20 mouse cellular contexts compared by ENCODE assay signal in genomic region chr11:53908686-53909085, GRCm38 (mm10). TPM values are rescaled to one million over a fixed set of nuclear protein-coding genes. Genes with fewer than 3 reads are reported as not detected.
A peak's percentile ranks its signal among the peaks of the same experiment; 100 is the strongest.
DNase-seq lines count a peak whose midpoint lies in the region; ATAC-seq and TF ChIP-seq lines count a peak whose summit lies in the region.
"Had no signal": no experiment of that assay in that cellular context is flagged by ENCODE, and none has a peak within 500 bp of the region (broad histone marks: within the 10 kb centered on the region; RNA-seq: fewer than 3 reads in every experiment).

No protein-coding gene starts in this region.

- TF ChIP-seq EP300 in liver, postnatal 0 days (IDR thresholded peaks at IDR 0.05; ENCODE audit: low read depth) = no peak

- no peaks in the 10 kb centered on the region for H3K36me3 ChIP-seq in liver, postnatal 0 days (replicated peaks; ENCODE audit: insufficient read depth, low read length)
- no peaks in the 10 kb centered on the region for H3K36me3 ChIP-seq in intestine, embryonic 16.5 days (ENCODE audit: control insufficient read depth, insufficient read depth, low read length)
- H3K36me3 ChIP-seq in small intestine, adult 2 months (ENCODE audit: control insufficient read depth, insufficient read depth, low read length) = no peaks in the 10 kb centered on the region
- no peaks in the 10 kb centered on the region for H3K36me3 ChIP-seq in hindbrain, postnatal 0 days (ENCODE audit: insufficient read depth, low read length)
- H3K36me3 ChIP-seq in hindbrain, embryonic 13.5 days = no peaks in the 10 kb centered on the region
- H3K36me3 ChIP-seq: embryonic facial prominence, embryonic 10.5 days; embryonic facial prominence, embryonic 12.5 days; forebrain, embryonic 15.5 days had no signal

- H3K27ac ChIP-seq in liver, postnatal 0 days (ENCODE audit: low read depth) = peak overlapping the region; percentile 36; the same call in 1 of the 2 replicates
- peak overlapping the region; percentile 43; the same call in 1 of the 2 replicates for H3K27ac ChIP-seq in intestine, embryonic 16.5 days (ENCODE audit: low read length)
- peak overlapping the region; percentile 89 for H3K27ac ChIP-seq in small intestine, adult 2 months (ENCODE audit: insufficient read depth, low read depth, low read length)
- no peak overlapping the region for H3K27ac ChIP-seq in hindbrain, postnatal 0 days
- no peak overlapping the region for H3K27ac ChIP-seq in hindbrain, embryonic 13.5 days
- H3K27ac ChIP-seq: embryonic facial prominence, embryonic 10.5 days; embryonic facial prominence, embryonic 12.5 days; forebrain, embryonic 13.5 days; forebrain, embryonic 15.5 days had no signal

- no peaks in the 10 kb centered on the region for H3K27me3 ChIP-seq in liver, postnatal 0 days (ENCODE audit: insufficient read depth, low read length)
- H3K27me3 ChIP-seq in intestine, embryonic 16.5 days (replicated peaks; ENCODE audit: control insufficient read depth, insufficient read depth, low read length) = no peaks in the 10 kb centered on the region
- no peaks in the 10 kb centered on the region for H3K27me3 ChIP-seq in small intestine, adult 2 months (ENCODE audit: control insufficient read depth, insufficient read depth, low read length)
- H3K27me3 ChIP-seq in hindbrain, postnatal 0 days (ENCODE audit: insufficient read depth, low read length) = no peaks in the 10 kb centered on the region
- H3K27me3 ChIP-seq in hindbrain, embryonic 13.5 days = no peaks in the 10 kb centered on the region
- H3K27me3 ChIP-seq: embryonic facial prominence, embryonic 12.5 days; forebrain, embryonic 13.5 days; forebrain, embryonic 15.5 days had no signal

- no peak for TF ChIP-seq CTCF in liver, postnatal 0 days (IDR thresholded peaks at IDR 0.05; ENCODE audit: low read depth)
- no peak for TF ChIP-seq CTCF in small intestine, adult 2 months (IDR thresholded peaks at IDR 0.05; ENCODE audit: extremely low read depth, insufficient read length, insufficient replicate concordance, low read depth, low read length)
- TF ChIP-seq CTCF in hindbrain, postnatal 0 days (IDR thresholded peaks at IDR 0.05; ENCODE audit: low read depth) = no peak

- no peak overlapping the region for H3K4me3 ChIP-seq in liver, postnatal 0 days (ENCODE audit: low read depth, low read length)
- no peak overlapping the region for H3K4me3 ChIP-seq in intestine, embryonic 16.5 days (ENCODE audit: low read length)
- H3K4me3 ChIP-seq in small intestine, adult 2 months (ENCODE audit: low read depth, low read length) = no peak overlapping the region
- H3K4me3 ChIP-seq in hindbrain, postnatal 0 days (ENCODE audit: low read length) = no peak overlapping the region
- no peak overlapping the region for H3K4me3 ChIP-seq in hindbrain, embryonic 13.5 days
- H3K4me3 ChIP-seq: embryonic facial prominence, embryonic 10.5 days; embryonic facial prominence, embryonic 12.5 days; forebrain, embryonic 13.5 days; forebrain, embryonic 15.5 days had no signal

- H3K9ac ChIP-seq in liver, postnatal 0 days (replicated peaks) = no peak overlapping the region
- no peak overlapping the region for H3K9ac ChIP-seq in intestine, embryonic 16.5 days (ENCODE audit: low read depth, low read length)
- no peak overlapping the region for H3K9ac ChIP-seq in hindbrain, postnatal 0 days (replicated peaks; ENCODE audit: low read length)
- no peak overlapping the region for H3K9ac ChIP-seq in hindbrain, embryonic 13.5 days
- H3K9ac ChIP-seq: embryonic facial prominence, embryonic 12.5 days; forebrain, embryonic 13.5 days; forebrain, embryonic 15.5 days had no signal

- no peak overlapping the region for H3K4me2 ChIP-seq in liver, postnatal 0 days (ENCODE audit: low read depth, low read length)
- H3K4me2 ChIP-seq in intestine, embryonic 16.5 days (ENCODE audit: low read depth, low read length) = no peak overlapping the region
- H3K4me2 ChIP-seq in hindbrain, postnatal 0 days (ENCODE audit: low read depth, low read length) = no peak overlapping the region
- H3K4me2 ChIP-seq in hindbrain, embryonic 13.5 days = no peak overlapping the region
- H3K4me2 ChIP-seq: embryonic facial prominence, embryonic 12.5 days; forebrain, embryonic 13.5 days; forebrain, embryonic 15.5 days had no signal

- peak; percentile 34 for ATAC-seq in liver, postnatal 0 days
- peak; percentile 57 for ATAC-seq in intestine, embryonic 16.5 days
- ATAC-seq in hindbrain, postnatal 0 days = no peak
- no peak for ATAC-seq in hindbrain, embryonic 13.5 days (ENCODE audit: low FRiP score)
- ATAC-seq: forebrain, embryonic 13.5 days; forebrain, embryonic 15.5 days had no signal

- whole genome bisulfite sequencing in liver, postnatal 0 days (ENCODE audit: insufficient replicate concordance) = 67% methylated on average over 8 of the region's 8 CpGs
- 71% methylated on average over 8 of the region's 8 CpGs for WGBS in intestine, embryonic 16.5 days
- 33% methylated on average over 8 of the region's 8 CpGs for WGBS in small intestine, adult 2 months
- whole genome bisulfite sequencing in hindbrain, postnatal 0 days = 91% methylated on average over 8 of the region's 8 CpGs
- WGBS in hindbrain, embryonic 13.5 days = 93% methylated on average over 8 of the region's 8 CpGs

- DNase-seq in liver, postnatal 0 days = no peak
- DNase-seq in liver = no peak
- DNase-seq in hindbrain, postnatal 0 days (ENCODE audit: low spot score) = no peak
- DNase-seq: adrenal gland, adult 2 months; adrenal gland, postnatal 10 days; adrenal gland, postnatal 25 days; cerebellum, adult 11-12 months; cerebellum, adult 2 months; cerebellum, adult 9-10 months; cerebellum, postnatal 10 days; cerebellum, postnatal 25 days had no signal

- no peaks in the 10 kb centered on the region for H3K9me3 ChIP-seq in liver, postnatal 0 days (ENCODE audit: low read length)
- no peaks in the 10 kb centered on the region for H3K9me3 ChIP-seq in intestine, embryonic 16.5 days (ENCODE audit: control insufficient read depth, low read length)
- H3K9me3 ChIP-seq in hindbrain, postnatal 0 days (ENCODE audit: low read length) = no peaks in the 10 kb centered on the region
- no peaks in the 10 kb centered on the region for H3K9me3 ChIP-seq in hindbrain, embryonic 13.5 days
- H3K9me3 ChIP-seq: embryonic facial prominence, embryonic 10.5 days; embryonic facial prominence, embryonic 12.5 days; forebrain, embryonic 13.5 days; forebrain, embryonic 15.5 days had no signal

- TF ChIP-seq POLR2A in small intestine, adult 2 months (IDR thresholded peaks at IDR 0.05; ENCODE audit: low read depth, low read length) = no peak

- H3K4me1 ChIP-seq in liver, postnatal 0 days (ENCODE audit: insufficient read depth) = peaks cover 3% of the 10 kb centered on the region; the same call in 1 of the 2 replicates
- H3K4me1 ChIP-seq in intestine, embryonic 16.5 days (ENCODE audit: control insufficient read depth, insufficient read depth, low read length) = peaks cover 13% of the 10 kb centered on the region
- H3K4me1 ChIP-seq in small intestine, adult 2 months (ENCODE audit: control insufficient read depth, insufficient read depth, insufficient read length, low read length) = peaks cover 32% of the 10 kb centered on the region
- no peaks in the 10 kb centered on the region for H3K4me1 ChIP-seq in hindbrain, postnatal 0 days (ENCODE audit: insufficient read depth, low read length)
- H3K4me1 ChIP-seq in hindbrain, embryonic 13.5 days (replicated peaks) = no peaks in the 10 kb centered on the region
- H3K4me1 ChIP-seq: forebrain, embryonic 13.5 days; forebrain, embryonic 15.5 days had no signal

RNA-seq across cellular contexts. Expression of gene Slc22a5, which starts 17.2 kb away (rescaled TPM):
- polyA plus RNA-seq in liver, postnatal 0 days (2015; fragmentation: Nextera tagmentation; extraction: Ambion mirVana) = 6.8 and 7.2 TPM in 2 replicates
- polyA plus RNA-seq in intestine, embryonic 16.5 days (2015; fragmentation: Nextera tagmentation; extraction: Ambion mirVana) = 13.7 and 18.1 TPM in 2 replicates
- polyA plus RNA-seq in small intestine, adult 2 months (2012; rRNA removed) = 22.1 and 44.2 TPM in 2 replicates
- 10.3 and 19.1 TPM in 2 replicates for total RNA-seq in hindbrain, postnatal 0 days (2014; rRNA removed)
- polyA plus RNA-seq in hindbrain, postnatal 0 days (2015; fragmentation: Nextera tagmentation; extraction: Ambion mirVana) = 12.4 and 12.6 TPM in 2 replicates
- 8.1 and 10.8 TPM in 2 replicates for polyA plus RNA-seq in hindbrain, embryonic 13.5 days (2015; fragmentation: Nextera tagmentation; extraction: Ambion mirVana)

RNA-seq across cellular contexts. Expression of gene Gm12216, which starts 49.6 kb away (rescaled TPM):
- polyA plus RNA-seq in liver, postnatal 0 days (2015; fragmentation: Nextera tagmentation; extraction: Ambion mirVana) = 1.1 and 1.5 TPM in 2 replicates
- polyA plus RNA-seq in intestine, embryonic 16.5 days (2015; fragmentation: Nextera tagmentation; extraction: Ambion mirVana) = 1.7 and 2.4 TPM in 2 replicates
- 5.8 and 12.4 TPM in 2 replicates for polyA plus RNA-seq in small intestine, adult 2 months (2012; rRNA removed)
- total RNA-seq in hindbrain, postnatal 0 days (2014; rRNA removed) = not detected in 2 replicates
- polyA plus RNA-seq in hindbrain, postnatal 0 days (2015; fragmentation: Nextera tagmentation; extraction: Ambion mirVana) = 1.2 and 1.9 TPM in 2 replicates
- polyA plus RNA-seq in hindbrain, embryonic 13.5 days (2015; fragmentation: Nextera tagmentation; extraction: Ambion mirVana) = 0.31 and 0.69 TPM in 2 replicates
- total RNA-seq: MEL had no signal
- polyA plus RNA-seq: embryonic facial prominence, embryonic 10.5 days; forebrain, embryonic 11.5 days; forebrain, embryonic 15.5 days had no signal

Comparison
In these comparisons a context has a peak if more than half of its experiments do, and no peak if none do; other contexts are left out.
1. ATAC-seq: peak in liver, postnatal 0 days (single experiment) and intestine, embryonic 16.5 days (single experiment); none in hindbrain, postnatal 0 days (single experiment) and hindbrain, embryonic 13.5 days (single experiment).
2. H3K27ac ChIP-seq: peak in liver, postnatal 0 days (single experiment), intestine, embryonic 16.5 days (single experiment) and small intestine, adult 2 months (single experiment); none in hindbrain, postnatal 0 days (single experiment) and hindbrain, embryonic 13.5 days (single experiment).